Mouse (Mus musculus): Measurements from ENCODE around the gene Tec.

Gene Tec

GRCm38 (mm10) chr5:72868091-72868875 lies at the start of gene Tec:
Tec (minus strand) TSS chr5:72868483.
- DNase-seq (ENCODE audit: low read depth, low spot score), result peak; percentile 63

- DNase-seq (ENCODE audit: low read depth, low spot score), result no peak
Observed at GRCm38 (mm10) chr5:72916851-72917250, 48.6 kb upstream of the Tec start.

GRCm38 (mm10) chr5:72916048-72916447 lies 47.8 kb upstream of the Tec start:
- DNase-seq (ENCODE audit: low read depth, low spot score), result no peak

GRCm38 (mm10) chr5:72914633-72915561 lies 46.6 kb upstream of the Tec start:
- no peak for DNase-seq (ENCODE audit: low read depth, low spot score)

- DNase-seq (ENCODE audit: low read depth, low spot score), result peak; percentile 98
Observed at GRCm38 (mm10) chr5:72913648-72914557, 45.6 kb upstream of the Tec start, which contains the start of gene Slain2. Slain2 (plus strand) TSS chr5:72914304.

GRCm38 (mm10) chr5:72911284-72911683 lies 43.0 kb upstream of the Tec start:
- no peak for DNase-seq (ENCODE audit: low read depth, low spot score)

- no peak for DNase-seq (ENCODE audit: low read depth, low spot score)
Observed at GRCm38 (mm10) chr5:72910373-72910772, 42.1 kb upstream of the Tec start.

- no peak for DNase-seq (ENCODE audit: low read depth, low spot score)
Observed at GRCm38 (mm10) chr5:72909363-72909762, 41.1 kb upstream of the Tec start.

- no peak for DNase-seq (ENCODE audit: low read depth, low spot score)
Observed at GRCm38 (mm10) chr5:72908324-72908936, 40.1 kb upstream of the Tec start.

- no peak for DNase-seq (ENCODE audit: low read depth, low spot score)
Observed at GRCm38 (mm10) chr5:72907402-72907801, 39.1 kb upstream of the Tec start.

- no peak for DNase-seq (ENCODE audit: low read depth, low spot score)
Observed at GRCm38 (mm10) chr5:72904903-72905790, 36.9 kb upstream of the Tec start.

- DNase-seq (ENCODE audit: low read depth, low spot score), result no peak
Observed at GRCm38 (mm10) chr5:72902876-72903516, 34.7 kb upstream of the Tec start.

GRCm38 (mm10) chr5:72902312-72902711 lies 34.0 kb upstream of the Tec start:
- DNase-seq (ENCODE audit: low read depth, low spot score), result no peak

- DNase-seq (ENCODE audit: low read depth, low spot score), result no peak
Observed at GRCm38 (mm10) chr5:72901866-72902265, 33.6 kb upstream of the Tec start.

GRCm38 (mm10) chr5:72899255-72899654 lies 31.0 kb upstream of the Tec start:
- no peak for DNase-seq (ENCODE audit: low read depth, low spot score)

- DNase-seq (ENCODE audit: low read depth, low spot score), result no peak
Observed at GRCm38 (mm10) chr5:72897998-72898397, 29.7 kb upstream of the Tec start.

GRCm38 (mm10) chr5:72896478-72897279 lies 28.4 kb upstream of the Tec start:
- DNase-seq (ENCODE audit: low read depth, low spot score), result no peak

GRCm38 (mm10) chr5:72895261-72895660 lies 27.0 kb upstream of the Tec start:
- DNase-seq (ENCODE audit: low read depth, low spot score), result no peak

GRCm38 (mm10) chr5:72893987-72894386 lies 25.7 kb upstream of the Tec start:
- no peak for DNase-seq (ENCODE audit: low read depth, low spot score)
